Mouse (Mus musculus): Measurements from ENCODE around the gene Dffb. TPM values are rescaled to one million over a fixed set of nuclear protein-coding genes. Genes with fewer than 3 reads are reported as not detected.
"Not testable (repeated sequence)": the region's sequence is repeated elsewhere in the genome, so short reads cannot be mapped to it uniquely, and the experiment has no call there.

Dffb gene
- total RNA-seq, 1 experiment from 2014 or later, result 9.4 TPM

GRCm38 (mm10) chr4:153962631-153963030 is 12.3 kb downstream of the Dffb start:
- no peak for DNase-seq

GRCm38 (mm10) chr4:153957444-153958250 is 17.3 kb downstream of the Dffb start:
- DNase-seq, result no peak

- DNase-seq, result peak; percentile 96
Observed at GRCm38 (mm10) chr4:153956569-153957405, 18.1 kb downstream of the Dffb start, which contains the start of gene A430005L14Rik. Gene A430005L14Rik (plus strand): TSS chr4:153957237.

- no peak for DNase-seq
Observed at GRCm38 (mm10) chr4:153955651-153956050, 19.3 kb downstream of the Dffb start.

GRCm38 (mm10) chr4:153951692-153952091 is 23.2 kb downstream of the Dffb start:
- no peak for DNase-seq

GRCm38 (mm10) chr4:153951150-153951549 is 23.8 kb downstream of the Dffb start:
- no peak for DNase-seq

- DNase-seq, result no peak
Observed at GRCm38 (mm10) chr4:153950372-153950771, 24.6 kb downstream of the Dffb start.

GRCm38 (mm10) chr4:153945741-153946140 is 29.2 kb downstream of the Dffb start:
- no peak for DNase-seq

GRCm38 (mm10) chr4:153944261-153944660 is 30.7 kb downstream of the Dffb start:
- no peak for DNase-seq

GRCm38 (mm10) chr4:153943243-153943642 is 31.7 kb downstream of the Dffb start:
- peak; percentile 34 for DNase-seq

- no peak for DNase-seq
Observed at GRCm38 (mm10) chr4:153929921-153930320, 45.0 kb downstream of the Dffb start.

GRCm38 (mm10) chr4:153929425-153929824 is 45.5 kb downstream of the Dffb start:
- no peak for DNase-seq

- DNase-seq, result no peak
Observed at GRCm38 (mm10) chr4:153928772-153929299, 46.1 kb downstream of the Dffb start.

GRCm38 (mm10) chr4:153922090-153922489 is 52.8 kb downstream of the Dffb start:
- DNase-seq, result not testable (repeated sequence)

- DNase-seq, result no peak
Observed at GRCm38 (mm10) chr4:153920517-153921233, 54.3 kb downstream of the Dffb start.

- no peak for DNase-seq
Observed at GRCm38 (mm10) chr4:153917773-153918500, 57.0 kb downstream of the Dffb start.

Other genes with a start within 250 kb of the Dffb start
- gene A430005L14Rik, start 17.9 kb downstream of the Dffb start, total RNA-seq (2021), result 21.1 and 21.2 TPM in 2 replicates
- 29.1 and 31.1 TPM in 2 replicates for gene Cep104, start 68 bp upstream of the Dffb start, total RNA-seq (2021)
- 54.7 and 56.0 TPM in 2 replicates for gene Lrrc47, start 36.6 kb upstream of the Dffb start, total RNA-seq (2021)
- 31.3 and 64.1 TPM in 2 replicates for gene Smim1, start 51.1 kb upstream of the Dffb start, total RNA-seq (2021)
- gene Ccdc27, start 67.6 kb upstream of the Dffb start, total RNA-seq (2021), result not detected in 2 replicates
- gene Trp73, start 165.1 kb upstream of the Dffb start, total RNA-seq (2021), result not detected in 2 replicates
- gene Wrap73, start 167.2 kb upstream of the Dffb start, total RNA-seq (2021), result 16.1 and 21.1 TPM in 2 replicates
- gene Tprgl, start 185.5 kb upstream of the Dffb start, total RNA-seq (2021), result 143 and 163 TPM in 2 replicates
- gene Megf6, start 195.6 kb upstream of the Dffb start, total RNA-seq (2021), result 1.9 and 2.2 TPM in 2 replicates